Comparison of ENCODE assay signal across 11 mouse cellular contexts in the genomic region with DNA sequence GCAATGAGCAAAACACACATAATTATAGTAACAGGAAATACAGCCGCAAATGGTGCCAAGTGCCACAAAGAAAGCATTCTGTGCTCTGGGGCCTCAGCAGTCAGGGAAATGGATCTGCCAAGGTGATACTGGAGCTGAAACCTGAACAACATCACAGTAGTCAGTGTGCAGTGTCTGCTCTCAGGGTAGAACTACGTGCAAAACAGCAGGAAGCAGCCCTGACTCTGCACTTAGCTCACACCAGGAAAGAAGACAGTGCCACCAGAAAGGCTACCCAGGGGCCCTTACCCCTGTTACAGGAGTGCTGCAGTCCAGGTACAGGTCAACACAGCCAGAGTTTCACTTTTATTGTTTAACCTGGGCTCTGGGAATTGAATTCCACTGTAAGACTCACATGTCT. TPM values are rescaled to one million over a fixed set of nuclear protein-coding genes. Genes with fewer than 3 reads are reported as not detected.
DNase-seq lines count a peak whose midpoint lies in the region; ATAC-seq lines count a peak whose summit lies in the region.
"Had no signal": no experiment of that assay in that cellular context is flagged by ENCODE, and none has a peak within 500 bp of the region (broad histone marks: within the 10 kb centered on the region; RNA-seq: fewer than 3 reads in every experiment).

No protein-coding gene starts in this region.

- no peak overlapping the region for H3K4me3 ChIP-seq in lung, embryonic 16.5 days (ENCODE audit: low read length)
- H3K4me3 ChIP-seq in forebrain, embryonic 11.5 days (ENCODE audit: low read depth, low read length) = no peak overlapping the region
- H3K4me3 ChIP-seq: forebrain, embryonic 13.5 days; heart, adult 2 months; hindbrain, embryonic 12.5 days had no signal

- no peaks in the 10 kb centered on the region for H3K36me3 ChIP-seq in lung, embryonic 16.5 days (ENCODE audit: control insufficient read depth, insufficient read depth, low read length)
- H3K36me3 ChIP-seq in forebrain, embryonic 11.5 days (ENCODE audit: control insufficient read depth, insufficient read depth, low read length) = no peaks in the 10 kb centered on the region
- H3K36me3 ChIP-seq: hindbrain, embryonic 12.5 days had no signal

- 40% methylated on average over 2 of the region's 2 CpGs for WGBS in lung, embryonic 16.5 days
- 72% methylated on average over 2 of the region's 2 CpGs for WGBS in forebrain, embryonic 11.5 days

- 0 out of 2 replicates have a peak overlapping the region, but pooled peaks have one; percentile 17 for H3K27ac ChIP-seq in lung, embryonic 16.5 days (ENCODE audit: low read length)
- no peak overlapping the region for H3K27ac ChIP-seq in forebrain, embryonic 11.5 days (ENCODE audit: low read depth, low read length)
- H3K27ac ChIP-seq: forebrain, embryonic 13.5 days; heart, adult 2 months; hindbrain, embryonic 12.5 days had no signal

- no peak overlapping the region for H3K9ac ChIP-seq in lung, embryonic 16.5 days (ENCODE audit: low read length)
- H3K9ac ChIP-seq in forebrain, embryonic 11.5 days (ENCODE audit: low read length) = no peak overlapping the region
- H3K9ac ChIP-seq: forebrain, embryonic 13.5 days; hindbrain, embryonic 12.5 days had no signal

- DNase-seq in lung, postnatal 14 days = no peak
- DNase-seq in kidney, postnatal 14 days = peak; percentile 19
- peak; percentile 31 to 43 for DNase-seq in thymus, postnatal 36 days
- no peak for DNase-seq in forebrain, embryonic 11.5 days (ENCODE audit: low spot score)
- no peak for DNase-seq in heart, adult 18-20 months
- DNase-seq: adrenal gland, postnatal 10 days; heart, adult 2 months had no signal

- no peaks in the 10 kb centered on the region for H3K9me3 ChIP-seq in lung, embryonic 16.5 days (ENCODE audit: control insufficient read depth, low read length)
- no peaks in the 10 kb centered on the region for H3K9me3 ChIP-seq in forebrain, embryonic 11.5 days (ENCODE audit: control insufficient read depth, low read length)
- H3K9me3 ChIP-seq: forebrain, embryonic 13.5 days; hindbrain, embryonic 12.5 days had no signal

- H3K4me2 ChIP-seq in lung, embryonic 16.5 days (ENCODE audit: low read depth, low read length) = no peak overlapping the region
- H3K4me2 ChIP-seq in forebrain, embryonic 11.5 days (ENCODE audit: low read depth, low read length, severe bottlenecking) = no peak overlapping the region
- H3K4me2 ChIP-seq: forebrain, embryonic 13.5 days; hindbrain, embryonic 12.5 days had no signal

- peaks cover 15% of the 10 kb centered on the region for H3K4me1 ChIP-seq in lung, embryonic 16.5 days (replicated peaks; ENCODE audit: control insufficient read depth, insufficient read depth, low read length)
- no peaks in the 10 kb centered on the region for H3K4me1 ChIP-seq in forebrain, embryonic 11.5 days (replicated peaks; ENCODE audit: control insufficient read depth, insufficient read depth, low read length)
- H3K4me1 ChIP-seq: forebrain, embryonic 13.5 days had no signal

- ATAC-seq in lung, embryonic 16.5 days (ENCODE audit: low read depth) = no peak
- ATAC-seq in common myeloid progenitor, adult 5-6 weeks (replicated peaks; ENCODE audit: low read depth, poor library complexity, severe bottlenecking) = 0 out of 2 replicates have a peak, but pooled peaks have one; percentile 16
- no peak for ATAC-seq in forebrain, embryonic 11.5 days (replicated peaks; ENCODE audit: low FRiP score)
- ATAC-seq: forebrain, embryonic 13.5 days had no signal

- no peaks in the 10 kb centered on the region for H3K27me3 ChIP-seq in lung, embryonic 16.5 days (ENCODE audit: control insufficient read depth, insufficient read depth, low read depth, low read length)
- no peaks in the 10 kb centered on the region for H3K27me3 ChIP-seq in forebrain, embryonic 11.5 days (ENCODE audit: control insufficient read depth, insufficient read depth, low read length)
- H3K27me3 ChIP-seq: forebrain, embryonic 13.5 days; hindbrain, embryonic 12.5 days had no signal

RNA-seq across cellular contexts. Expression of gene Tbl1xr1, which starts 54.0 kb away (rescaled TPM):
- polyA plus RNA-seq in lung, embryonic 16.5 days (2015; fragmentation: Nextera tagmentation; extraction: Ambion mirVana) = 22.3 and 26.2 TPM in 2 replicates
- 106 and 133 TPM in 2 replicates for total RNA-seq in common myeloid progenitor, adult 5-6 weeks (2017)
- 28.6 and 30.1 TPM in 2 replicates for polyA plus RNA-seq in forebrain, embryonic 11.5 days (2014; fragmentation: Nextera tagmentation; extraction: Ambion mirVana)
- total RNA-seq in heart, adult 18-20 months (2021) = 10 to 100 TPM; 61.0 to 74.9 TPM

Comparison
In these comparisons a context has a peak if more than half of its experiments do, and no peak if none do; other contexts are left out.
1. DNase-seq: peak in kidney, postnatal 14 days (single experiment) and thymus, postnatal 36 days (2 of 2); none in lung, postnatal 14 days (single experiment), forebrain, embryonic 11.5 days (single experiment) and heart, adult 18-20 months (0 of 2).